Mouse (Mus musculus) lung, postnatal 36 days (tissue): ENCODE data around the gene Disp2.

Experiments
- DNase-seq: peaks from one replicate; pipeline ENCODE4 v3.0.0; 2022; ENCODE audit warnings: mixed read lengths

Gene Disp2

GRCm38 (mm10) chr2:118779504-118780480 is at the start of gene Disp2:
Gene Disp2 (plus strand): TSS chr2:118779719.
- peak; percentile 97 for DNase-seq

- no peak for DNase-seq
These were observed 49.5 kb upstream of the Disp2 start for GRCm38 (mm10) chr2:118729816-118730621.

- DNase-seq: peak; percentile 89
These were observed 49.0 kb upstream of the Disp2 start for GRCm38 (mm10) chr2:118730622-118730915.

- no peak for DNase-seq
These were observed 47.5 kb upstream of the Disp2 start for GRCm38 (mm10) chr2:118731981-118732380.

GRCm38 (mm10) chr2:118733341-118733740 is 46.2 kb upstream of the Disp2 start:
- no peak for DNase-seq

GRCm38 (mm10) chr2:118740341-118740740 is 39.2 kb upstream of the Disp2 start:
- no peak for DNase-seq

- no peak for DNase-seq
These were observed 38.3 kb upstream of the Disp2 start for GRCm38 (mm10) chr2:118741183-118741582.

- DNase-seq: peak; percentile 79
These were observed 36.1 kb upstream of the Disp2 start for GRCm38 (mm10) chr2:118743261-118743943.

GRCm38 (mm10) chr2:118744621-118745020 is 34.9 kb upstream of the Disp2 start:
- no peak for DNase-seq

- peak; percentile 92 for DNase-seq
These were observed 34.2 kb upstream of the Disp2 start, which contains the start of gene Inafm2 for GRCm38 (mm10) chr2:118745232-118745884. Gene Inafm2 (plus strand): TSS chr2:118745758.

GRCm38 (mm10) chr2:118745915-118746901 is 33.3 kb upstream of the Disp2 start:
- peak; percentile 34 for DNase-seq

- DNase-seq: peak; percentile 71
These were observed 32.1 kb upstream of the Disp2 start for GRCm38 (mm10) chr2:118747301-118747960.

- no peak for DNase-seq
These were observed 30.1 kb upstream of the Disp2 start for GRCm38 (mm10) chr2:118749341-118749884.

GRCm38 (mm10) chr2:118750476-118750875 is 29.0 kb upstream of the Disp2 start:
- DNase-seq: no peak

GRCm38 (mm10) chr2:118751896-118752791 is 27.4 kb upstream of the Disp2 start:
- DNase-seq: peak; percentile 47

- no peak for DNase-seq
These were observed 26.8 kb upstream of the Disp2 start for GRCm38 (mm10) chr2:118752792-118753108.

- DNase-seq: no peak
These were observed 25.4 kb upstream of the Disp2 start for GRCm38 (mm10) chr2:118754143-118754542.

GRCm38 (mm10) chr2:118755407-118755806 is 24.1 kb upstream of the Disp2 start:
- DNase-seq: no peak

- DNase-seq: peak; percentile 61
These were observed 23.4 kb upstream of the Disp2 start for GRCm38 (mm10) chr2:118756103-118756502.
